In the genomic region with DNA sequence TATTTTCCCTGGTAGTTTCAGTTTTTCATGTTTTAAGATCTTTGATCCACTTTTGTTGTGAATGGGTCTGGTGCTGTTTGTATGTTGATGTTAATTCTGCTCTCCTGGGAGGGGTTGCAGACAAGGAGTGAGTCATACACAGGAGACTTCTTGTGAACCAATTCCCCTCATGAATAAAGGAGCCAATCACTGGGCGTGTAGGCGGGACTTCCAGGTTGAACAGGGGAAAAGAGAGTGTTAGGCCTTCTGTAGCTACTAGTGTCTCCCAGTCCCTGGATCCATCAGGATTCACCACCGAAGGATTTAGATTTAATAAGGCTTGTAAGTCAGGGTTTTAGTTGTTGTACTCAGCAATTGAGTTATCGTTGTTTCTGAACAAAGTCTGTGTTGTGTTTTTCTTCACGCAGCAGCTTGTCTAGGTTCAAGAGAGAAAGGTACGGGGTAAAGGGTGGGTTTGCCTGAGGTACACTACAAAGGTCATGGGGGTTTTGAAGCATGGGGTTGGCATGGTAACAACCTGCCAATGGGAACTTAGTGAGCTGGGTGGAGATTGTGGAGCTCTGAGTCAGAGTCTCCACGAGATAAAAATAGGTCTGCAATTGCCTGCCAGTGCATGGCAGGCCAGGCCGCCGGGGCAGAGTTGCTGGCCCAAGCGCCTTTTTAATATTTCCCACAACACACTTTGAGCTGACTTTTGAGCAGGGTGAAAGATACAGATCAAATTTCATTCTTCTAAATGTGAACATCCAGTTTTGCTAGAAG, we compare ENCODE assay signal across 9 mouse cellular contexts.
DNase-seq lines count a peak whose midpoint lies in the region; ATAC-seq lines count a peak whose summit lies in the region.
"Had no signal": no experiment of that assay in that cellular context is flagged by ENCODE, and none has a peak within 500 bp of the region (broad histone marks: within the 10 kb centered on the region; RNA-seq: fewer than 3 reads in every experiment).

No protein-coding gene starts in this region.

- WGBS in kidney, embryonic 16.5 days = 87% methylated on average over 10 of the region's 10 CpGs
- 92% methylated on average over 10 of the region's 10 CpGs for WGBS in hindbrain, embryonic 16.5 days
- 89% methylated on average over 10 of the region's 10 CpGs for WGBS in forebrain, embryonic 14.5 days
- 88% methylated on average over 10 of the region's 10 CpGs for WGBS in forebrain, embryonic 13.5 days

- H3K9ac ChIP-seq in kidney, embryonic 16.5 days (replicated peaks; ENCODE audit: low read length) = no peak overlapping the region
- no peak overlapping the region for H3K9ac ChIP-seq in hindbrain, embryonic 16.5 days (ENCODE audit: low read depth, low read length)
- no peak overlapping the region for H3K9ac ChIP-seq in forebrain, embryonic 14.5 days (ENCODE audit: low read length)
- no peak overlapping the region for H3K9ac ChIP-seq in forebrain, embryonic 13.5 days
- H3K9ac ChIP-seq: limb, embryonic 15.5 days had no signal

- H3K9me3 ChIP-seq in kidney, embryonic 16.5 days (ENCODE audit: low read length) = no peaks in the 10 kb centered on the region
- no peaks in the 10 kb centered on the region for H3K9me3 ChIP-seq in hindbrain, embryonic 16.5 days (ENCODE audit: control insufficient read depth, low read length)
- H3K9me3 ChIP-seq in forebrain, embryonic 14.5 days (replicated peaks; ENCODE audit: control insufficient read depth, low read length) = no peaks in the 10 kb centered on the region
- no peaks in the 10 kb centered on the region for H3K9me3 ChIP-seq in forebrain, embryonic 13.5 days (replicated peaks)
- H3K9me3 ChIP-seq: limb, embryonic 15.5 days had no signal

- peaks cover 14% of the 10 kb centered on the region; the same call in 1 of the 2 replicates for H3K36me3 ChIP-seq in kidney, embryonic 16.5 days (ENCODE audit: insufficient read depth, low read length)
- peaks cover 15% of the 10 kb centered on the region for H3K36me3 ChIP-seq in hindbrain, embryonic 16.5 days (ENCODE audit: control insufficient read depth, insufficient read depth, low read length)
- H3K36me3 ChIP-seq in forebrain, embryonic 14.5 days (ENCODE audit: control insufficient read depth, insufficient read depth, low read length) = peaks cover 38% of the 10 kb centered on the region
- peaks cover 26% of the 10 kb centered on the region for H3K36me3 ChIP-seq in forebrain, embryonic 13.5 days (ENCODE audit: poor library complexity, severe bottlenecking)

- no peak overlapping the region for H3K4me3 ChIP-seq in kidney, embryonic 16.5 days (ENCODE audit: low read length)
- H3K4me3 ChIP-seq in hindbrain, embryonic 16.5 days (ENCODE audit: low read length) = no peak overlapping the region
- H3K4me3 ChIP-seq in forebrain, embryonic 14.5 days (ENCODE audit: low read depth, low read length) = no peak overlapping the region
- no peak overlapping the region for H3K4me3 ChIP-seq in forebrain, embryonic 13.5 days
- H3K4me3 ChIP-seq: limb, embryonic 15.5 days had no signal

- no peak overlapping the region for H3K4me2 ChIP-seq in kidney, embryonic 16.5 days (replicated peaks; ENCODE audit: low read depth, low read length)
- no peak overlapping the region for H3K4me2 ChIP-seq in hindbrain, embryonic 16.5 days (ENCODE audit: low read length)
- H3K4me2 ChIP-seq in forebrain, embryonic 14.5 days (ENCODE audit: low read length) = no peak overlapping the region
- no peak overlapping the region for H3K4me2 ChIP-seq in forebrain, embryonic 13.5 days
- H3K4me2 ChIP-seq: limb, embryonic 15.5 days had no signal

- no peaks in the 10 kb centered on the region for H3K27me3 ChIP-seq in kidney, embryonic 16.5 days (ENCODE audit: insufficient read depth, low read length)
- no peaks in the 10 kb centered on the region for H3K27me3 ChIP-seq in hindbrain, embryonic 16.5 days (replicated peaks; ENCODE audit: control insufficient read depth, insufficient read depth, low read length)
- H3K27me3 ChIP-seq in forebrain, embryonic 14.5 days (replicated peaks; ENCODE audit: control insufficient read depth, insufficient read depth, low read length) = no peaks in the 10 kb centered on the region
- no peaks in the 10 kb centered on the region for H3K27me3 ChIP-seq in forebrain, embryonic 13.5 days
- H3K27me3 ChIP-seq: limb, embryonic 15.5 days had no signal

- H3K27ac ChIP-seq in kidney, embryonic 16.5 days (ENCODE audit: low read length) = no peak overlapping the region
- no peak overlapping the region for H3K27ac ChIP-seq in hindbrain, embryonic 16.5 days (ENCODE audit: low read depth, low read length)
- H3K27ac ChIP-seq in forebrain, embryonic 14.5 days (ENCODE audit: low read depth, low read length) = no peak overlapping the region
- H3K27ac ChIP-seq in forebrain, embryonic 13.5 days = no peak overlapping the region
- H3K27ac ChIP-seq: limb, embryonic 15.5 days had no signal

- 0 out of 2 replicates have a peak, but pooled peaks have one; percentile 19 for ATAC-seq in kidney, embryonic 16.5 days (ENCODE audit: low FRiP score, low TSS enrichment)
- ATAC-seq in hindbrain, embryonic 16.5 days = no peak
- ATAC-seq in forebrain, embryonic 14.5 days = no peak
- no peak for ATAC-seq in forebrain, embryonic 13.5 days

- peak; percentile 76 for DNase-seq in 416B (ENCODE audit: low read depth)
- peak; percentile 12 for DNase-seq in Muller cell, postnatal 12 days (ENCODE audit: inconsistent ontology term)
- DNase-seq in heart, adult 18-20 months = peak; percentile 61 to 70
- DNase-seq in yolk sac, embryonic 10.5 days (ENCODE audit: low spot score) = peak; percentile 7
- DNase-seq in forebrain, embryonic 14.5 days (ENCODE audit: low spot score) = no peak

- H3K4me1 ChIP-seq in kidney, embryonic 16.5 days (ENCODE audit: insufficient read depth, low read length) = no peaks in the 10 kb centered on the region
- no peaks in the 10 kb centered on the region for H3K4me1 ChIP-seq in hindbrain, embryonic 16.5 days (ENCODE audit: control insufficient read depth, insufficient read depth, low read depth, low read length)
- H3K4me1 ChIP-seq in forebrain, embryonic 14.5 days (ENCODE audit: control insufficient read depth, insufficient read depth, low read length) = no peaks in the 10 kb centered on the region
- no peaks in the 10 kb centered on the region for H3K4me1 ChIP-seq in forebrain, embryonic 13.5 days
- H3K4me1 ChIP-seq: limb, embryonic 15.5 days had no signal
